Mouse (Mus musculus): ENCODE measurements around the gene Caskin1.

GRCm38 (mm10) chr17:24534160-24534718 lies 45.8 kb downstream of the Caskin1 start, which contains the start of gene Rab26:
- TF ChIP-seq CTCF (IDR thresholded peaks at IDR 0.05; ENCODE audit: borderline replicate concordance, insufficient read depth, low read length): no peak
- no peak for TF ChIP-seq POLR2A (IDR thresholded peaks at IDR 0.05; ENCODE audit: low read depth, low read length)

All from embryonic fibroblast, embryonic 13.5 days (primary cell).